Mouse (Mus musculus): ENCODE measurements around the gene Dusp7.

DNA sequence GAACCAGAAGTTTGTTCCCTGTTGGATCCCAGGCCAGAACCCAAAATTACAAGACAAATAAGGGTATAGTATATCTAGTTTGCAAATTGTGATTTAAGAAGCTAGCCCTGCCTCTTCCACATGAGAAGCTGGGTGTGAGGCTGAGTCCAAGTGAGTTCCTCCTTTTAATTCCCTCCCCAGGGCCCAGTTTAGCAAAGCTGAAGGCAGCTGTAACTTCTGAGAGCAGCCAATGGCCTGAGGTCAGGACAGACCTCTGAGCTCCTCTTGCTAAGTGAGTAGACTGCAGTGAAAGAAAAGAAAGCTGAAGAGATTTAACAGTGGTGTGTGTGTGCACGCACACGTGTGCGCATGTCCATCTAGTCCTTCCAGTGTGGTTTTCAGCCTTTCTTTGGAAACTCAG, 45.9 kb upstream of the Dusp7 start:
- TF ChIP-seq CTCF (IDR thresholded peaks at IDR 0.05; ENCODE audit: insufficient read depth, low read length) (no peak), POLR2A (IDR thresholded peaks at IDR 0.05; ENCODE audit: borderline replicate concordance, extremely low read depth, low read depth, low read length) (no peak)
